Mouse (Mus musculus): ENCODE measurements at regions not wholly inside any gene's neighbourhood (a gene's known extent, or its start where the extent isn't known, plus 50 kb on each side); places are given as distances from the start of the nearest gene placed in this dataset.

DNA sequence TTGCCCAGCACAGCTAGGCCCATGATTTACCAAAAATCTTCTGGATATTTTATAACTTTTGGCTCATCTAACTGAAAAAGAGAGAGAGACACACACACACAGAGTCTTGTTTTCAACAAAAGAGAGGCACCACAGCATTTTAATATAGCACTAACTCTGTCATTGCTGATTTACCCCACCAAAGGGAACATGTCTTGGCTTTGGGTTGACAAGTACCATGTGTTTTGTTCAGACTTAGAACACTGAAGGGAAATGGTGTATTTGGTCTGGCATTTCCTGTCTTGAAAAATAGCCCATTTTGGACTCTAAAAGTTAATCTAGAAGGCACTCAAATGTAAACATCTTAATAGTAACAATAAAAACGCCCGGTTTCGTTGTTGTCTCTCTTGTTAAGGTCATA is 432.7 kb upstream of the Ptger4 start:
- TF ChIP-seq GATA1 (IDR thresholded peaks at IDR 0.05; ENCODE audit: low read length) = no peak

DNA sequence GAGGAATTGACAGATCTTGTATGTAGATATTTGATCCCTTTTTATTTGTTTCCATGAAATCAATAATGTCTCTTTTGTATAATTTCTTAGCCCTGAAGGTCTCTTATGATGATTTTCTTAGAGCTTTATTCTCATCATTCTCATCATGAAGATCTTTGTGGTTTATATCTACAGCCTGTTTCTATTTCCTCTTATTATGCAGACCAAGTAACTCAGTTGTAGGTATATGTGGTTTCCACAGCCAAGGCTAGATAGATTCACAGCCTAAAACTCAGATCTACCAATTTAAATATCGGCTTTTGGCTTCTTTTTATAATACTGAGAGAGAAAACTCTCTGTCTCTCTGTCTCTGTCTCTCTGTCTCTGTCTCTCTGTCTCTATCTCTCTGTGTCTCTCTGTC is 449.8 kb upstream of the Ptger4 start:
- no peak for TF ChIP-seq GATA1 (IDR thresholded peaks at IDR 0.05; ENCODE audit: low read length)

DNA sequence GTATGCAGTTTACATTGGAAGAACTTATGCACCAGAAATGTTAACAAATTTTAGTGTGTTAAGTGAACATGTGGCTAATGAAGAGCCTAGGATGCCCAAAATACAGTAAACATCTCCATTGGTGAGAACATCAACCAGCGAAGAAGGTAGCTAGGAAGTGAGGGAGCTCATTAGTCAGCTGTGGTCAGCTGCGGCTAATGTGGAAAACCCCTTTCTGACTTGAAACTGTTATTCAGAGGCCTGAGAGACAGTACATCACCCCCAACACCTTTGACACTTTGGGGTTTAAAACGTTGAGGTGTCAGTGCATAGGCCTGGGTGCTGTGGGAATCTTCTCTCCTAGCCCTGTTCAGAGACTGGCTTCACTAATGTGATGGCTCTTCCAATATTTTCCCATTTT is 451.0 kb upstream of the Ptger4 start:
- TF ChIP-seq GATA1 (IDR thresholded peaks at IDR 0.05; ENCODE audit: low read length) = no peak

DNA sequence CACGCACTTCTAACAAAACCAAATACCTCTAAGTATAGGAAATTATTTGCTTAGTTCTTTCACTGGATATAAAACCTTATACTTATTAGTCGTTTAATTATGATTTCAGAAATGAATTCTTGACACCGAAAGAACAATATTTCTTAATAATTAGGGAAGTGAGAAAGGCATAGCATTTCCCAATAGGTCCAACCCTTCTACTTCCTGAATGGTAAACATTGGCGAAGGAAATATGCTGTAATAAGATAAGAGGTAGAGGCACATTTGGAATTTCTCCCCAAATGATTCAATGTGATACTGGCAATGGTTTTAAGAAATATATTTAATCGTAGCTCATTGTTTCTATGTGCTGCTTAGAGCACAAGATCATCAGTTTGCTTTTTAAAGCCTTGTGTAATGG is 464.5 kb upstream of the Ptger4 start:
- TF ChIP-seq GATA1 (IDR thresholded peaks at IDR 0.05; ENCODE audit: low read length) = no peak

DNA sequence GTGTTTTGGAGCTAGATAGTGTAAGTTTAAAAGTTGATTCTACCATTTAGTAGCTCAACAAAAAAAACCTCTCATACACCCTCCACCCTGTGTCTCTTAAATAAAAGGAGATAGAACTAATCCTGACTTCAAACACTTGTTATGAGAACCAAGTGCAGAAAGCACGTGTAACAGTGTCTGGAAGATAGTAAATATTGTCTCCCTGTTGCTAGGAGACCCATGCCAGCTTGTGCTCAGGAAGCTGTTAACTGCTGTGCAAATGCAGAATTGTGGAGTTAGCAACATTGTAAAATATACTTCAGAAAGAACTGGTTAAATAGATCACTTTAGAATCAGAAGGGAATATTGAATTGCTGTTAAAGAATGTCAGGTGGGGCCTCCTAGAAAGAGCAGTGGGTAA is 496.7 kb upstream of the Ptger4 start:
- no peak for TF ChIP-seq GATA1 (IDR thresholded peaks at IDR 0.05; ENCODE audit: low read length)

DNA sequence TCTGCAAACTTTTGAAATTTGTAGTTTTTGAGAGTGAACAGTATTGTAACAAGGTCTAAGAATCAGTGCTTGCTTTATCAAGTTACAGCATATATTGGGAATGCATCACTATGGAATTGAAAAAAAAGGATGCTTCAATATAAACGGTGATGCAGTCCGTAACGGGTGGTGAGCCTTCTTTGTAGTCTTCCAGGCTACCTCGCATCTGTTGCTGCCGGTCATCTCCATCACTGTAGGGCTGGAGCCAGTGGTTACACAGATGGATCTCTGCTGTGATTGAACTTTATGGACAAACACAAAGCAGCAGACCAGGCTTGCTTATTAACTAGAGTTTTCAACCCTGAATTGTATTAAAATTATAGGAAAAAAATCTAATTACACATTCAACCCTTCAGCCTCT is 499.9 kb upstream of the Ptger4 start:
- TF ChIP-seq GATA1 (IDR thresholded peaks at IDR 0.05; ENCODE audit: low read length) = no peak

DNA sequence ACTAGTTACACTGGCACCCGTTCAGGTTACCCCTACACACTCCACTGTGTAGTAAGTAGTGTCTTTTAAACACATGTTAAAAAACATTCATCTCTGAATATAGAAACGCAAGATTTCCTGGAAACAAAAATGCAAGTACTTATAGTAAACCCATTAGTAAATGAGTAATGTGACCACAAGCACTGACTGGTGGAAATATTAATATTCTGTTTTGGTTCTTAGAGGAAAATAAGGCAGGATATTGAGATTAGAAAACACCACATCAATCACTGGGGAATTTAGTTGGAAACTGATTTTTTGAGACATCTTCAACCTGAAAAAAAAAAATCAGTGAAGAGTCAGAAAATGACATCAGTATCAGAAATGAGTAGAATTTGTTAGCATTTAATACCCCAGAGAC is 514.7 kb upstream of the Ptger4 start:
- TF ChIP-seq GATA1 (IDR thresholded peaks at IDR 0.05; ENCODE audit: low read length) = no peak

DNA sequence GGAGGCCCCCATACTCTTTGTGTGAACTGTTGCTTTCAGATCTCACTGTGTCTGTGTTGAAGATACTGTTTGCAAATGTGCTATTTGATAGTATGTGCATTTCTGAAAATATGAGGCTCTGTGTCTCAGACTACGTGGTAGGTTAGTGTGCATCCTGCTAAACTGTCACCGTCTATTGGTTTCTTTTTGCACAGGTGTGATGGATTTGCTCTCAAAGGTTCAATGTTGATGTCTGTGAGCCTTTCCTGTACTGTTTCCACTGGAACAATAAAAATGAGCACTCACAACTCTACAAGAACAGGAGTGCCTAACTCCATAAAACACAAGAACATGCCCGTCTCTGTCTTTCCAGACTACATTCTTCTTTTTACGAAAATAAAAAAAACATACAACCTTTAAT is 518.2 kb upstream of the Ptger4 start:
- TF ChIP-seq GATA1 (IDR thresholded peaks at IDR 0.05; ENCODE audit: low read length) = no peak

DNA sequence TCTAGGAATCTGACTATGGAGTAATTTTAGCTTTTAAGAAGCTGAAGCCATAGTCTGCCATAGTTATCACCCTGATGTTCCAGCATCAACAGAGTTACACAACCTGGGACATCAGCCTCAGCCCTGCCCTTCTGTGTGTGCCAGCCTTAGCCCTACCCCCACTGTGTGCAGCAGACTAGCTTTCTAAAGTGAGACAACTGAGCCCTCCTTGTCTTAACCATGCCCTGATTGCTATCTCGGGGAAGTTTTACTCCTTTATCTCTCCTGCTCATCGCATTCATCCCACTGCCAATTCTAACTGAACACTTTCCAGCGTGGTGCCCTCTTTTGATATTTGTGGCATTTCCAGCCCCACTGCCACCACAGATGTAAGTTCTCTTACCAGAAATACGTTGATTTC is 522.5 kb upstream of the Dab2 start:
- TF ChIP-seq GATA1 (IDR thresholded peaks at IDR 0.05; ENCODE audit: low read length) = no peak

DNA sequence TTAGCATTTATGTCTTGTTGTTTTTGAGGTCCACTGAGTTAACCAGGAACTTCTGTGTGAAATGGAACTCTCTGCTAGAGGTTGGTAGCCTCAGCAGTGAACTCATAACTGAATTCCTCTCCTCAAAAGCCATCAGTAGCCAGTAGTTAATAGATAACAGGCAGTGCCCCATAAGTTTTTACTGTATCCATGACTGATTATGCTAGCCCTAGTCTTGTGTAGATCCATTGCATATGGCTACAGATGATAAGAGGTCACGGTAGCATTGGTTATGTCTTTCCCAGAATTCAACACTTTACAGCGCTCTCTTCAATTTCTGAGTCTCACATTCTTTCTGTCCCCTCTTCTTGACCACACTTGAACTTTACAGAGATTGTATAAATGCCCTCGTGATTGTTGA is 499.7 kb upstream of the Dab2 start:
- no peak for TF ChIP-seq GATA1 (IDR thresholded peaks at IDR 0.05; ENCODE audit: low read length)

DNA sequence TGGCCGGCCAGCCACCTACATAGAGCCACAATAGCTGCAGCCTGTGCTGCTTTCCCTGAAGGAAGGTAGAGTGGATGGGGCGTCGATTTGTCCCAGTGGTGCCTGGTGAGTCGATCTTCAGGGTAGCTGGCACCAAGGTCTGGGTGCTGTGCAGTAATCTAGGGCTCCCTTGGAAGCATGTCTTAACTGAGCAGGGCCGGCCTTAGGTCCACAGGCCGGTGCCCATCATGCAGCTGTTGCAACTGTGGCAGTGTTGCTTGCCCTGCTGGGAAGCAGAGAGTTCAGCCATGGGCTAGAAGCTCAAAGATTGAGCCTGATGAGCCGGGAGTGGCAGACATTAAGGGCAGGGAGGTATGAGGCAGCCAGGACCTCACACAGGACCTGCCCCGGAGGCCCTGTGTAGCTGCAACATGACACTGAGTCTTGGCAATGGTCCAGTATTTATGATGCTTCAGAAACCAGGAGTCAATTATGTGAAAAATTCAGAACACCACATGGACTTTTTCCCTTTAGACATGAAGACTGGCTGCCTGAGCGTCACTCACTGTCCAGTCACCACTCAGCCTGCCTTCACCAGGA is 488.3 kb upstream of the Dab2 start:
- no peak for TF ChIP-seq GATA1 (IDR thresholded peaks at IDR 0.05; ENCODE audit: low read length)

DNA sequence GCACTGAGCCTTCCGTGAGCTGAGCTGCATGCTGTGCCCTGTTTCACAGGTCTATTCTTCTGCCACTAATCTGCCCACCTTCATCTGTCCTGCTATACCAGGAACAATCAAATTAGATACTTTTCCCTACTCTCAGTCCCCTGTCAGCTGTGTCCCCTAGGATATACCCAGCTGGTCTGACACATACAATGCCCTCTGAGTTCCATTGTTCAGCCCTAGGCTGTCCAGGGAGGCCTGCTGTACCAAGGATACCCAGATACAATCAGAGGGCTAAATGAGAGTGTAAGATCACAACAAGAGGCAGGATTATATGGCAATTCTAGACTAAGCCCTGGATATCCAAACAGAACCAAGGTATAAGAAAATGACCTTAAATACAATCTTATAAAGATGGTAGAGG is 487.6 kb upstream of the Dab2 start:
- TF ChIP-seq GATA1 (IDR thresholded peaks at IDR 0.05; ENCODE audit: low read length) = no peak

DNA sequence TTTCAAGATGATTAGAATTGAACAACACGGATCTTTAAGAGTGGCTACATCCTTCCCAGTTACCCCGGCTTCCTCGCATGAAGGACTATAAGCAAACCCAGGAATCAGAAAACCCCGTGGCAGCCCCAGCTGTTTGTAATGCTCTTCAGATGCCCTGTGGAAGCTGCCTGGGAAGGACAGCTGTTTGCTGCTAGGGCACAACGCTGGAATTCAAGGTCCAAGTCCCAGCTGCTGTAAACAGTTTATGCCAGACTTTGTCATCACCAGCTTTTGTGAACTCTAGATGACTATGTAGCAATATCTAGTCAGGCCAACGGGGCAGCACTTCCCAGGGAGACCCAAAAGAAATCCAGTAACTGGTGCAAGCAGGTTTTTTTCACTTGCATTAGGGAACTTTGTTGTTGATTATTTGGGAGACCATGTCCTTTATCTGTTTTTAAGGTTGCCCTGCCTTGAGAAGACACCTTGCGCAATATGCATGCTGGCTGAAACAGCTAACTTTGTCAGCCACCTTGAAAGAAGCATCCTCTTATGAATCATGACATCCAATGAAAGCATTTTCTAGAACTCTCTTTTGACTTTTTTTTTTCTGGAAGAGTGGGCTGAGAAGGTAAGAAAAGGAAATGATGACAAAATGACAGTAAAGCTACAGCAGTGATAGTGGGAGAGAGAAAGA is 481.5 kb upstream of the Dab2 start:
- no peak for TF ChIP-seq GATA1 (IDR thresholded peaks at IDR 0.05; ENCODE audit: low read length)

DNA sequence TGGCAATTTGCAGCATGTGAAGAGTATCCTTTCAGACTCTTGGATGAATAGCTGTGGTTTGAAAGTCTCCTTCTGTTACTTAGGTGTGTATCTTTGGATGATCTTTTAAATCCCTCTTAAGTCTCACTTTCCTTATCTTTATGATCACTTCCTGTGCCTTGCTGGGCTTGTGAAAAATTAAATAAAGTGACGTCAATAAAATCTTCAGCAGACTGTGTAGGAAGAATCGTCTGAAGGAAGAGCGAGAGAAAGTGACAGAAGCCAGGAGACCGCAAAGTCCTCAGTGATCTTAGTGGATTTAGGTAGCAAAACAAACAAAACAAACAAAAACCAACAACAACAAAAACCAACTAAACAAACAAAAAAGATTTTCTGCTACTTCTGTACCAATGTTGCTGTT is 459.6 kb upstream of the Dab2 start:
- TF ChIP-seq GATA1 (IDR thresholded peaks at IDR 0.05; ENCODE audit: low read length) = no peak

DNA sequence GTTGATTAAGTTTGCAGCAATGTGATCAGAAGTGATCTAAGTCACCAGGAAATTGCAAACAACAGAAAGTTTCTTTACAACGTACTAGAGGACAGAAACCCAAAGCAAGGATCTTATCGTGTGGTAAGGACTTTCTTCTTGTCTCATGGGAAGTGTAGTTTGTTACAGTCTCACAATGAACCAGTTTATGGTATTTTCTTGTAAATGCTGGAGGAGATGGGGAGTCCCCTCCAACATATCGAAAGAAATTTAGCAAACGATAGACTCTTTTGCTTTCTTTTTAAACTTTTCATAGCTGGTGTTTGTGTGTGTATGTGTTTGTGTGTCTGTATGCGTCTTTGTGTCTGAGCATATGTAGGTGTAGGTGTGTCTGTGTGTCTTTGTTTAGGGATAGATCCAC is 453.0 kb upstream of the Dab2 start:
- TF ChIP-seq GATA1 (IDR thresholded peaks at IDR 0.05; ENCODE audit: low read length) = no peak

DNA sequence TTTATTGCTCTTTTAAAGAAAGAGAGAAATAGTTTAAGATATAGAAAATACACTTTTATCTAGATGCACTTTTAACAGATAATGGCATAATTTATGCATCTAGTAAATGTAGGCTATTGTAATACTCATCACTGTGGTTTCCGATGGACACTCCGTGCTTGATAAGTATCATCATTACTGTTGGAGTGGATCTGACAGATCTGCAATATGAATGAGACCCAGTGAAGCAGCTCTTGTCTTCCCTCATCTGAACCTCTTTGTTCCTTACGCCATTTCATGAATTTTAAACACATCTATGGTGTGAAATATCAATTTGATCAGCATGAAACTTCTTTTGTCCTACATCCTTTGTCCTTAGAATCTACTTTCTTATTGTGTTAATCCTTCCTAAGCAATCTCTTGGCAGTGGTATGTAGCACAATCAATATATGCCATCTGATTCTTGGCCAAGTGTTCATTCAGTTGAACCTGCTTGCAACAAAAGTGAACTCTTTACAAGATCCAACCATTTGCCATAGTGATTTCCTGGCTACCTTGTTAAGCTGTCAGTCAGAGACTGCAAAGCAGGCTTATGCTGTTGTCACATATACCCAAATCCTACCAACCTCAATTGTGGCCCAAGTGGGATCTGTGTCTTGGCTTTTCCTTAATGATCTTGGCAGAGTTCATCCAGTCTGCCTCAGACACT is 452.0 kb upstream of the Dab2 start:
- no peak for TF ChIP-seq GATA1 (IDR thresholded peaks at IDR 0.05; ENCODE audit: low read length)

DNA sequence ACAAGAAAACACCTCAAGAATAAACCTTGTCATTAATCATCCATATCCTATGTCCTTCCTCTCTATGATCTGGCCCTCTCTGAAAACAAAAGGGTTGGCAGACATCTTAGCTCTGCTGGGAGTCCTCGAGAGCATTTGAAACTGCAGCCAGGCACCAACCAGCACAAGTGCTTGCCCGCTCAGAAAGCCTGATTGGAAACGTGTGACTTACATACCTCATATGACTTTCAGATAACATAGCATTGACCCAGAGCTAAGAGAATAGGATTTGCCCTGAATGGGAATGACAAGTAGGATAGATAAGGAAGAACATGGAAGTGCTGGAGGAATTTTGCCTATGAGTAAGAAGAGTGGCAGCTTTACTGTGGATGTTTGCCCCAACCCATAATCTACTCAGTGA is 447.1 kb upstream of the Dab2 start:
- no peak for TF ChIP-seq GATA1 (IDR thresholded peaks at IDR 0.05; ENCODE audit: low read length)
